Mouse (Mus musculus) neural tube, embryonic 14.5 days (tissue): ENCODE results near the gene Atp5d. TPM values are rescaled to one million over a fixed set of nuclear protein-coding genes. Genes with fewer than 3 reads are reported as not detected.

ENCODE experiments used
- ATAC-seq: fragments of 200-750 bp; cut with Nextera tagmentation; 2 replicates; pipeline ENCODE4 v1.8.0; 2017; ENCODE audit warnings: low read depth, mild to moderate bottlenecking, moderate TSS enrichment, moderate library complexity
- H3K27ac ChIP-seq: fragments of 300-500 bp; sonication (generic); 2 replicates; pipeline ENCODE4 v1.5.1; 2014; ENCODE audit warnings: low read depth, mild to moderate bottlenecking, control low read depth, low read length, moderate library complexity, mixed read lengths
- H3K27me3 ChIP-seq: fragments of 300-500 bp; sonication (generic); 2 replicates; pipeline ENCODE4 v1.6.1; 2014; ENCODE audit warnings: low read length; ENCODE audit not compliant: control insufficient read depth, insufficient read depth
- H3K36me3 ChIP-seq: fragments of 300-500 bp; sonication (generic); 2 replicates; pipeline ENCODE4 v1.6.1; 2014; ENCODE audit warnings: low read length, mixed read lengths; ENCODE audit not compliant: control insufficient read depth, insufficient read depth
- H3K4me1 ChIP-seq: fragments of 300-500 bp; sonication (generic); 2 replicates; pipeline ENCODE4 v1.6.1; 2014; ENCODE audit warnings: low read length; ENCODE audit not compliant: control insufficient read depth, insufficient read depth
- H3K4me2 ChIP-seq: fragments of 300-500 bp; sonication (generic); 2 replicates; pipeline ENCODE4 v1.6.1; 2014; ENCODE audit warnings: mild to moderate bottlenecking, low read depth, low read length, control low read depth
- H3K4me3 ChIP-seq: fragments of 300-500 bp; sonication (generic); 2 replicates; pipeline ENCODE4 v1.5.1; 2014; ENCODE audit warnings: low read depth, low read length, control low read depth, mixed read lengths
- H3K9ac ChIP-seq: fragments of 300-500 bp; sonication (generic); replicated peaks from 2 replicates; pipeline ENCODE4 v1.6.1; 2014; ENCODE audit warnings: low read depth, mild to moderate bottlenecking, control low read depth, low read length, mixed read lengths
- H3K9me3 ChIP-seq: fragments of 300-500 bp; sonication (generic); 2 replicates; pipeline ENCODE4 v1.6.1; 2016; ENCODE audit warnings: low read length; ENCODE audit not compliant: control insufficient read depth
- WGBS: fragments of 180-500 bp; shearing (Covaris S2); extraction: QIAGEN DNeasy Blood & Tissue Kit; methylation state at CpG from one replicate; pipeline ENCODE4 v1.1.7; 2014; 5-methylcytosine and 5-hydroxymethylcytosine counted together
- polyA plus RNA-seq: library from polyadenylated mRNA; unstranded; fragments of >200 nt; fragmentation: Nextera tagmentation; extraction: Ambion mirVana; gene quantifications from 2 replicates; pipeline ENCODE4 v1.2.1, GENCODE M21; 2014

Gene Atp5d
- polyA plus RNA-seq, 1 experiment from 2014 or later, result 519 TPM

GRCm38 (mm10) chr10:80154384-80154783 is 16.0 kb downstream of the Atp5d start:
- WGBS, result 93% methylated on average over 7 of the region's 7 CpGs
- Histone ChIP-seq H3K9ac (no peak overlapping the region), H3K4me3 (no peak overlapping the region), H3K9me3 (no peaks in the 10 kb centered on the region), H3K27me3 (no peaks in the 10 kb centered on the region), H3K36me3 (peaks cover 62% of the 10 kb centered on the region), H3K4me2 (no peak overlapping the region), H3K4me1 (peaks cover 44% of the 10 kb centered on the region), H3K27ac (no peak overlapping the region)
- no peak for ATAC-seq

GRCm38 (mm10) chr10:80155277-80155676 is 16.8 kb downstream of the Atp5d start:
- peak overlapping the region; percentile 52; the same call in 1 of the 2 replicates for H3K27ac ChIP-seq
- no peak overlapping the region for H3K4me2 ChIP-seq
- no peaks in the 10 kb centered on the region for H3K27me3 ChIP-seq
- peaks cover 62% of the 10 kb centered on the region for H3K36me3 ChIP-seq
- ATAC-seq, result no peak
- peaks cover 44% of the 10 kb centered on the region for H3K4me1 ChIP-seq
- no peak overlapping the region for H3K9ac ChIP-seq
- 44% methylated on average over 1 of the region's 1 CpGs for WGBS
- no peaks in the 10 kb centered on the region for H3K9me3 ChIP-seq
- no peak overlapping the region for H3K4me3 ChIP-seq

GRCm38 (mm10) chr10:80156002-80156751 is 17.7 kb downstream of the Atp5d start:
- Histone ChIP-seq H3K27me3 (no peaks in the 10 kb centered on the region), H3K9me3 (no peaks in the 10 kb centered on the region), H3K36me3 (peaks cover 62% of the 10 kb centered on the region), H3K4me3 (peak overlapping the region; percentile 4; the same call in 1 of the 2 replicates), H3K4me2 (no peak overlapping the region), H3K27ac (no peak overlapping the region), H3K4me1 (peaks cover 51% of the 10 kb centered on the region), H3K9ac (no peak overlapping the region)
- no peak for ATAC-seq
- WGBS, result 88% methylated on average over 29 of the region's 29 CpGs

- H3K4me3 ChIP-seq, result peak overlapping the region; percentile 4; the same call in 1 of the 2 replicates
- H3K4me1 ChIP-seq, result peaks cover 50% of the 10 kb centered on the region
- ATAC-seq, result no peak
- no peaks in the 10 kb centered on the region for H3K9me3 ChIP-seq
- H3K9ac ChIP-seq, result no peak overlapping the region
- H3K27me3 ChIP-seq, result no peaks in the 10 kb centered on the region
- peaks cover 59% of the 10 kb centered on the region for H3K36me3 ChIP-seq
- no peak overlapping the region for H3K27ac ChIP-seq
- H3K4me2 ChIP-seq, result no peak overlapping the region
- 60% methylated on average over 7 of the region's 7 CpGs for WGBS
Observed at GRCm38 (mm10) chr10:80156752-80157053, 18.3 kb downstream of the Atp5d start.

- ATAC-seq, result no peak
- Histone ChIP-seq H3K36me3 (peaks cover 53% of the 10 kb centered on the region), H3K27ac (peak overlapping the region; percentile 73), H3K9me3 (no peaks in the 10 kb centered on the region), H3K27me3 (no peaks in the 10 kb centered on the region), H3K9ac (no peak overlapping the region), H3K4me2 (peak overlapping the region; percentile 11; the same call in 1 of the 2 replicates), H3K4me3 (no peak overlapping the region), H3K4me1 (peaks cover 44% of the 10 kb centered on the region)
- 54% methylated on average over 15 of the region's 15 CpGs for WGBS
Observed at GRCm38 (mm10) chr10:80157141-80157929, 18.9 kb downstream of the Atp5d start.

- peak overlapping the region; percentile 51; the same call in 1 of the 2 replicates for H3K4me2 ChIP-seq
Observed at GRCm38 (mm10) chr10:80158307-80158986, 20.0 kb downstream of the Atp5d start.

GRCm38 (mm10) chr10:80159021-80159560 is 20.7 kb downstream of the Atp5d start:
- 6% methylated on average over 12 of the region's 12 CpGs for WGBS
- Histone ChIP-seq H3K36me3 (peaks cover 35% of the 10 kb centered on the region), H3K4me1 (peaks cover 31% of the 10 kb centered on the region), H3K9ac (peak overlapping the region; percentile 46), H3K4me2 (peak overlapping the region; percentile 51), H3K4me3 (peak overlapping the region; percentile 37), H3K9me3 (no peaks in the 10 kb centered on the region), H3K27me3 (no peaks in the 10 kb centered on the region), H3K27ac (peak overlapping the region; percentile 71)
- ATAC-seq, result no peak

More at GRCm38 (mm10) chr10:80158307-80158986, 20.0 kb downstream of the Atp5d start:
- H3K36me3 ChIP-seq, result peaks cover 42% of the 10 kb centered on the region
- peak overlapping the region; percentile 71 for H3K27ac ChIP-seq
- ATAC-seq, result no peak
- 15% methylated on average over 18 of the region's 18 CpGs for WGBS
- no peaks in the 10 kb centered on the region for H3K9me3 ChIP-seq
- no peaks in the 10 kb centered on the region for H3K27me3 ChIP-seq
- peaks cover 33% of the 10 kb centered on the region for H3K4me1 ChIP-seq
- no peak overlapping the region for H3K9ac ChIP-seq
- H3K4me3 ChIP-seq, result no peak overlapping the region

GRCm38 (mm10) chr10:80159561-80160454 is 21.4 kb downstream of the Atp5d start:
- ATAC-seq, result peak; percentile 86
- under 1% methylated on average over 52 of the region's 55 CpGs for WGBS
- peak overlapping the region; percentile 37 for H3K4me3 ChIP-seq
- H3K4me2 ChIP-seq, result peak overlapping the region; percentile 51
- peaks cover 29% of the 10 kb centered on the region for H3K36me3 ChIP-seq
- H3K4me1 ChIP-seq, result peaks cover 34% of the 10 kb centered on the region
- H3K27me3 ChIP-seq, result no peaks in the 10 kb centered on the region
- peak overlapping the region; percentile 46 for H3K9ac ChIP-seq
- no peaks in the 10 kb centered on the region for H3K9me3 ChIP-seq
- peak overlapping the region; percentile 71 for H3K27ac ChIP-seq
